Mouse (Mus musculus): ENCODE data around the gene Prmt7.

- TF ChIP-seq CTCF (IDR thresholded peaks at IDR 0.05; ENCODE audit: low read depth, low read length) (no peak), POLR2A (IDR thresholded peaks at IDR 0.05; ENCODE audit: extremely low read depth, insufficient read depth, low read length) (no peak)
Measured at GRCm38 (mm10) chr8:106237106-106237505, 26.4 kb downstream of the Prmt7 start.
